Mouse (Mus musculus) G1E (cell line): ENCODE results near the gene Myh4.

Source experiments
- CTCF ChIP-seq: IDR thresholded peaks from 2 replicates; pipeline ENCODE4 v1.5.1; 2012; ENCODE audit warnings: low read depth, low read length, inconsistent platforms, mixed read lengths
- GATA1 ChIP-seq: IDR thresholded peaks from 2 replicates; pipeline ENCODE4 v1.6.1; 2012; ENCODE audit warnings: borderline replicate concordance, low read length, inconsistent platforms, mixed read lengths
- TAL1 ChIP-seq: conservative IDR thresholded peaks from 2 replicates; pipeline ENCODE4 v1.6.1; 2012; ENCODE audit warnings: low read depth, low read length, inconsistent platforms, mixed read lengths

GRCm38 (mm10) chr11:67229166-67229565 lies 8.7 kb upstream of the Myh4 start:
- TF ChIP-seq GATA1 = no peak
- TF ChIP-seq CTCF = no peak
- TF ChIP-seq TAL1 = no peak
